Mouse (Mus musculus) ES-Bruce4 (cell line): ENCODE results near the gene Snrnp200. TPM values are rescaled to one million over a fixed set of nuclear protein-coding genes. Genes with fewer than 3 reads are reported as not detected.

Experiments
- H3K27ac ChIP-seq: 2 replicates; pipeline ENCODE4 v1.5.1; 2012; ENCODE audit warnings: low read length, inconsistent platforms; ENCODE audit not compliant: insufficient read depth
- H3K27me3 ChIP-seq: 2 replicates; pipeline ENCODE4 v1.6.1; 2012; ENCODE audit warnings: mild to moderate bottlenecking, low read length, inconsistent platforms; ENCODE audit not compliant: control insufficient read depth, poor library complexity, insufficient read depth, severe bottlenecking
- H3K36me3 ChIP-seq: 2 replicates; pipeline ENCODE4 v1.6.1; 2012; ENCODE audit warnings: inconsistent platforms, mild to moderate bottlenecking, low read length, moderate library complexity; ENCODE audit not compliant: control insufficient read depth, poor library complexity, insufficient read depth, severe bottlenecking
- H3K4me1 ChIP-seq: one replicate; pipeline ENCODE4 v1.8.1; 2011; ENCODE audit warnings: low read length; ENCODE audit not compliant: control insufficient read depth, insufficient read depth
- H3K4me3 ChIP-seq: 2 replicates; pipeline ENCODE4 v1.5.1; 2011; ENCODE audit warnings: low read depth, mild to moderate bottlenecking, low read length
- H3K9ac ChIP-seq: 2 replicates; pipeline ENCODE4 v1.6.1; 2012; ENCODE audit warnings: low read depth, mild to moderate bottlenecking, inconsistent platforms; ENCODE audit not compliant: poor library complexity, severe bottlenecking
- H3K9me3 ChIP-seq: replicated peaks from 2 replicates; pipeline ENCODE4 v1.6.1; 2012; ENCODE audit warnings: mild to moderate bottlenecking, low read length, inconsistent platforms; ENCODE audit not compliant: control insufficient read depth, poor library complexity, insufficient read depth, severe bottlenecking
- CTCF ChIP-seq: IDR thresholded peaks from one replicate; pipeline ENCODE4 v1.8.1; 2011; ENCODE audit warnings: low read depth, low read length
- EP300 ChIP-seq: IDR thresholded peaks from 2 replicates; pipeline ENCODE4 v1.6.1; 2011; ENCODE audit warnings: low read depth, low read length; ENCODE audit not compliant: insufficient read depth
- POLR2A ChIP-seq: IDR thresholded peaks from one replicate; pipeline ENCODE4 v1.8.1; 2011; ENCODE audit warnings: low read length; ENCODE audit not compliant: insufficient read depth
- polyA plus RNA-seq: library from polyadenylated mRNA; stranded (reverse); fragments of >200 nt; gene quantifications from 2 replicates; pipeline ENCODE4 v1.2.4, GENCODE M21; 2011; ENCODE audit warnings: low read depth; ENCODE audit not compliant: missing spikeins, insufficient read depth, insufficient read length

Snrnp200 gene
- polyA plus RNA-seq, 1 experiment, result 143 TPM

DNA sequence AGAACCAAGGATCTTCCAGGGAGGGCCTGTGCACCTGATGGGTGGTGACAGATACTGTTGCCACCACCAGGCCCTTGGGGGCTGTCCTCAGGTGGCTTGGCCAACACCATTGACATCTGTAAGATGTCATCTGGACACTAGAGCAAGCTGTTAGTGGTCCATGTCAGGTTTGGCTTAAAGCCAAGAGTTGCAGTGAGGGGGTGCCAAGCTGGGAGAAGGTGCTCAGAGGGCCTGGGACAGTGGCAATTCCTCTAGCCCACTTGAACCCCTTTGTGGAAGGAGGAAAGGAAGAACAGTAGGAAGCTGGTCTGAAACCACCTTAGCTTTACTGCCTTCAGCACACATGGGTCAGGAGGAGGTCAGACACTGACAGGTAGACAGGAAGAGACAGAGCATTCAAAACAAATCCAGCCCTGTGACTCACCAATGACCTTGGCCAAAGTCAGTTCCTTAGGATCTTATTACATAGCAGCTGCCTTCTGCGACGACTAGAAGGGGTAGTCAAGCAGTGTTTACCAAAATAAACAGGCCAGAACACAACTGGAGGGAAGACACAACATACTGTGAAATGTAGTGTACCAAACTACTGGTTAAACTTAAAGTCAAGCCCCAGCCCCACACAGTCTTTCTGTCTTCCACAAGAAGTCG lies 43.8 kb downstream of the Snrnp200 start:
- Histone ChIP-seq H3K4me3 (no peak overlapping the region), H3K9ac (no peak overlapping the region), H3K36me3 (0 out of 2 replicates have a peak, but pooled peaks cover under 1% of the 10 kb centered on the region), H3K4me1 (peaks cover 3% of the 10 kb centered on the region), H3K27ac (no peak overlapping the region), H3K9me3 (no peaks in the 10 kb centered on the region), H3K27me3 (no peaks in the 10 kb centered on the region)
- no peak for TF ChIP-seq EP300
- TF ChIP-seq POLR2A, result no peak
- TF ChIP-seq CTCF, result no peak

DNA sequence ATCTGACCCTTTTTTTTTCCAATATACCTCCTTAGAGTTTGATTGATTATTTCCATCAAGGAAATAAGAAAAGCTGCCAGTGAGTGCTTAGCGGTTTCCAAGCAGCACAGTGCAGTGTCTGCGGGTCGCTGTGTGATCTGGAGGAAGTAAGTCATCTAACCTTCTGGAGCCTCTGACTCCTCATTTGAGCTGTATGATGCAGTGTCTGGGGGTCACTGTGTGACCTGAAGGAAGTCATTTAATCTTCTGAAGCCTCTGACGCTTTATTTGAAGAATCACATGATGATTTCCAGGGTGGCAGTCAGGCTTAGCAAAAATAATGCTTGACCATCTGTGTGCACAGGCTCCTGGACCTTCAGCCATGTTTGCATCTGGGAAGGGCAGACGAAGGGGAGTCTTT lies 44.6 kb downstream of the Snrnp200 start:
- no peak overlapping the region for H3K9ac ChIP-seq
- H3K27ac ChIP-seq, result no peak overlapping the region
- TF ChIP-seq CTCF, result no peak
- TF ChIP-seq EP300, result no peak
- no peak for TF ChIP-seq POLR2A
- H3K4me3 ChIP-seq, result no peak overlapping the region
- H3K4me1 ChIP-seq, result peaks cover 3% of the 10 kb centered on the region
- H3K9me3 ChIP-seq, result no peaks in the 10 kb centered on the region
- H3K27me3 ChIP-seq, result no peaks in the 10 kb centered on the region
- H3K36me3 ChIP-seq, result 0 out of 2 replicates have a peak, but pooled peaks cover 2% of the 10 kb centered on the region

DNA sequence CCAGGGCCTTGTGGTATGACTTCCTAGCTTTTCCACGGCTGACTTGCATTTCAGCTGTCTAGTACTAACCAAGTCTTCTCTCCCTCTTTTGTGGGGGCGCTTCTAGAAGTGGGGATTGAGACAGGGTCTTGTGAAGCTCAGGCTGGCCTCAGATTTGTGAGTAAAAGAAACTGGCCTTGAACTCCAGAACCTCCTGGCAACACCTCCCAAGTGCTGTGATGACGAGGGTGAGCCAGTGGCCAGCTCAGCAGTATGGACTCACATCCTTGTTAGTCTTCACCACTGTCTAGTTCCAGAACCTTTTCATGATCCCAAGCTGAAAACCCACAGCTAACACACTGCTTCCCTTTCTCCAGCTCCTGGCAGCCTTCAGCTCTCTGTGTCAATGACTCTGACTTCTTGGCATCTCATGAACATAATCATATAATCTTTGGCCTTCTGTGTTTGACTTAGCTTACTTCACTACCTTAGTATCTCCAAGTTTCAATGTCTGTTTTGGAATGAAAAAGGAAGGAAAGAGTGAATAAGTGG lies 46.5 kb downstream of the Snrnp200 start:
- Histone ChIP-seq H3K9ac (no peak overlapping the region), H3K27me3 (no peaks in the 10 kb centered on the region), H3K27ac (no peak overlapping the region), H3K4me1 (peaks cover 3% of the 10 kb centered on the region), H3K36me3 (0 out of 2 replicates have a peak, but pooled peaks cover 2% of the 10 kb centered on the region), H3K9me3 (no peaks in the 10 kb centered on the region), H3K4me3 (no peak overlapping the region)
- no peak for TF ChIP-seq POLR2A
- no peak for TF ChIP-seq CTCF
- no peak for TF ChIP-seq EP300

DNA sequence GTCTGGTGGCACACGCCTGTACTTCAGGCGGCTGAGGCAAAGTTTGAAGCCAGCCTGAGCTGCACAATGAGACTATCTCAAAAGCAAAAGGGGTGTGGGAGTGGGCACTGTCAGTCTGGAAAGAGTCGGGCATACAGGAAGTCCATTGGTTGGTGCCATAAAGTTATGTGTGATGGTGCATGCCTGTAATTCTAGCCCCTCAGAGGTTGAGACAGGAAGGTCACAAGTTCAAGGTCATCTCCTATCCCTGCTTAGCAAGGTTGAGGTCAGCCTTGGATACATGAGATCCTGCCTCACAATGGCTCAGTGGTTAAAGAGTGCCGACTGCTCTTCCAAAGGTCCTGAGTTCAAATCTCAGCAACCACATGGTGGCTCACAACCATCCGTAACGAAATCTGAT lies 47.1 kb downstream of the Snrnp200 start:
- H3K4me3 ChIP-seq, result no peak overlapping the region
- H3K36me3 ChIP-seq, result 0 out of 2 replicates have a peak, but pooled peaks cover 2% of the 10 kb centered on the region
- no peaks in the 10 kb centered on the region for H3K27me3 ChIP-seq
- no peak overlapping the region for H3K27ac ChIP-seq
- no peak overlapping the region for H3K9ac ChIP-seq
- no peaks in the 10 kb centered on the region for H3K9me3 ChIP-seq
- TF ChIP-seq EP300 (no peak), CTCF (no peak), POLR2A (no peak)
- peaks cover 3% of the 10 kb centered on the region for H3K4me1 ChIP-seq

DNA sequence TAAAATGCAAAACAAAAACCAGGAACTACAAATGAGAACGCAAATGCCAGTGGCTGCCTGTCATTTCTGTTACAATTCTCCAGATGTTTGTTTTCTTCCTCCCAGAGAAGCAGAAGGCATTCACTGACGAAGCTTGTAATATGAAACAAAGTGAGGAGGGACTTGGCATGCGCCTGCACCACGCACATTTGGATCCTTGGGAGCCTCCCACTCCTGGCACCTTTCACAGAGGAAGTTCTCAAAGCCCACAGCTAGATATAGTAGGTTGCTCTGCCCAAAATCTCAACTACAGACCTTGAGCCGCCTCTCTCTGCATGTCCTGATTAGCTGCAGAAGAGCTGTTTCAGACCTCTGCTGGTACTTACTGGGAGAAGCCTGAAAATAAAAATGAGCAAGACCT lies 51.2 kb downstream of the Snrnp200 start:
- 0 out of 2 replicates have a peak, but pooled peaks cover 2% of the 10 kb centered on the region for H3K36me3 ChIP-seq
- no peaks in the 10 kb centered on the region for H3K4me1 ChIP-seq
- no peak overlapping the region for H3K4me3 ChIP-seq
- no peak for TF ChIP-seq CTCF
- TF ChIP-seq EP300, result no peak
- TF ChIP-seq POLR2A, result no peak
- no peaks in the 10 kb centered on the region for H3K9me3 ChIP-seq
- no peak overlapping the region for H3K9ac ChIP-seq
- no peaks in the 10 kb centered on the region for H3K27me3 ChIP-seq
- H3K27ac ChIP-seq, result no peak overlapping the region

DNA sequence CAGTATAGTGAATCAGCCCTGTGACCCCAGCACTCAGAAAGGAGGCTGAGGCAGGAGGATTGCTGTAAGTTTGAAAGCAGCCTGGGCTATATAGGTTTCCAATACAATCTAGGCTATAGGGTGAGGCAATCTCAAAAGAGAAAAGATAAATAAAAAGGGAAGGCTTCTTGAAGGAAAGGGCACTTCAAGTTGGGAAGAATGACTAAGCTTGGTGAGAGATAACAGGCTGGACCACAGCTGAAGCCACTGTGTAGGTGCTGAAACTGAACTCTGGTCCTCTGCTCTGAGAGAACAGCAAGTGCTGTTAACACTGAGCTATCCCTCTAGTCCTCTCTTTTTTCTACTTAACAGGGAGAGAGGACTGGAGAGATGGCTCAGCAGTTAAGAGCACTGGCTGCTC lies 54.3 kb downstream of the Snrnp200 start:
- Histone ChIP-seq H3K27ac (no peak overlapping the region), H3K27me3 (no peaks in the 10 kb centered on the region), H3K9me3 (no peaks in the 10 kb centered on the region), H3K9ac (no peak overlapping the region), H3K36me3 (no peaks in the 10 kb centered on the region), H3K4me3 (no peak overlapping the region), H3K4me1 (no peaks in the 10 kb centered on the region)
- TF ChIP-seq CTCF (no peak), POLR2A (no peak), EP300 (no peak)
